Mouse (Mus musculus) heart, embryonic 15.5 days (tissue): ENCODE measurements at regions not wholly inside any gene's neighbourhood (a gene's known extent, or its start where the extent isn't known, plus 50 kb on each side); places are given as distances from the start of the nearest gene placed in this dataset.

ENCODE experiments used
- ATAC-seq: fragments of 200-750 bp; cut with Nextera tagmentation; replicated peaks from 2 replicates; pipeline ENCODE4 v1.8.0; 2017; ENCODE audit warnings: low read depth, moderate TSS enrichment; ENCODE audit not compliant: insufficient number of reproducible peaks, insufficient read depth, low FRiP score
- H3K27ac ChIP-seq: fragments of 300-500 bp; sonication (generic); 2 replicates; pipeline ENCODE4 v1.5.1; 2015; ENCODE audit warnings: mild to moderate bottlenecking, inconsistent platforms
- H3K27me3 ChIP-seq: fragments of 300-500 bp; sonication (generic); 2 replicates; pipeline ENCODE4 v1.6.1; 2015; ENCODE audit warnings: inconsistent platforms
- H3K36me3 ChIP-seq: fragments of 300-500 bp; sonication (generic); 2 replicates; pipeline ENCODE4 v1.6.1; 2015; ENCODE audit warnings: mild to moderate bottlenecking, inconsistent platforms
- H3K4me1 ChIP-seq: fragments of 300-500 bp; sonication (generic); replicated peaks from 2 replicates; pipeline ENCODE4 v1.6.1; 2015; ENCODE audit warnings: inconsistent platforms
- H3K4me2 ChIP-seq: fragments of 300-500 bp; sonication (generic); 2 replicates; pipeline ENCODE4 v1.6.1; 2015; ENCODE audit warnings: inconsistent platforms, mild to moderate bottlenecking, moderate library complexity
- H3K4me3 ChIP-seq: fragments of 300-500 bp; sonication (generic); 2 replicates; pipeline ENCODE4 v1.5.1; 2015; ENCODE audit warnings: mild to moderate bottlenecking, inconsistent platforms
- H3K9ac ChIP-seq: fragments of 300-500 bp; sonication (generic); 2 replicates; pipeline ENCODE4 v1.6.1; 2015; ENCODE audit warnings: mild to moderate bottlenecking, inconsistent platforms
- H3K9me3 ChIP-seq: fragments of 300-500 bp; sonication (generic); replicated peaks from 2 replicates; pipeline ENCODE4 v1.6.1; 2016; ENCODE audit warnings: inconsistent platforms
- WGBS: fragments of 180-500 bp; shearing (Covaris S2); methylation state at CpG from one replicate; pipeline ENCODE4 v1.1.7; 2015; ENCODE audit warnings: mixed read lengths; 5-methylcytosine and 5-hydroxymethylcytosine counted together

DNA sequence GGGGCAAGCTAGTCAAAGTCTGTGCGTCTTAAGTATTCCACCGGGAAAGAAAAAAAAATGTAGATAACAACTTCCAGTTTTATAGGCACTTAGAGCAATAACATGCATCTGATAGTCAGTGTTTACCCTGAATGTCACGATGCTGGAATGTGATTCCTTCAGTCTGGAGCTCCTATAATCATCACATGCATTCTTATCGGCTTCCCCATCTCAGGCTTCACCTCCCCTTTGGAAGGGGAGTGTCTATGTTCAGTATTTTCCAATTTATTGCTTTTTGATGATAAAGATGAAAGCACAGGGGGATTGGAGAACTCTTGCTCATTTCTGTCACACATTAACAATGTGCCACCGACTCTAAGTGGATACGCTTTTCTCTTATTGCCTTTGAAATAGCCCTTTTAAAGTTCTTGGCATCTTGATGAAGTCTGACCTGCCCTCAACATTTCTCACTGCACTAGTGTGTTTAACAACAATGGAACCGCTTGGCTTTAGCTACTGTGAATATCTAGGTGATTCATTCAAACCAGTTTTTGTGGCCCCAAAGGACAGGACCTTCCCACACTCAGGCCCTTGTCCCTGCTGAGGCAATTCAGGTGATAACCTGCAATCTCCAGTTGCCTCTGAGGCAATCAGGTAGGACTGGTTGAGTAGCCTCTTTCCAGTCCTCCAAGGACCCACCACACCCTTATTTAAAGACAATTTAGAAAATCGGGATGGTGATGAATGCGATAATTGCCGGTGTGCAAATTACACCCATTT, 101.5 kb upstream of the Btg1 start:
- H3K4me1 ChIP-seq = no peaks in the 10 kb centered on the region
- WGBS = 76% methylated on average over 10 of the region's 10 CpGs
- H3K4me3 ChIP-seq = no peak overlapping the region
- no peak overlapping the region for H3K9ac ChIP-seq
- no peaks in the 10 kb centered on the region for H3K27me3 ChIP-seq
- H3K27ac ChIP-seq = no peak overlapping the region
- no peak for ATAC-seq
- H3K36me3 ChIP-seq = no peaks in the 10 kb centered on the region
- H3K9me3 ChIP-seq = no peaks in the 10 kb centered on the region
- no peak overlapping the region for H3K4me2 ChIP-seq

GRCm38 (mm10) chr10:96515923-96516258, 100.9 kb upstream of the Btg1 start:
- H3K36me3 ChIP-seq = no peaks in the 10 kb centered on the region
- no peak overlapping the region for H3K9ac ChIP-seq
- ATAC-seq = no peak
- no peak overlapping the region for H3K4me2 ChIP-seq
- H3K27me3 ChIP-seq = no peaks in the 10 kb centered on the region
- no peak overlapping the region for H3K27ac ChIP-seq
- H3K4me3 ChIP-seq = no peak overlapping the region
- no peaks in the 10 kb centered on the region for H3K9me3 ChIP-seq
- peaks cover under 1% of the 10 kb centered on the region; the same call in 1 of the 2 replicates for H3K4me1 ChIP-seq
- WGBS = 86% methylated on average over 2 of the region's 2 CpGs

- Histone ChIP-seq H3K27me3 (no peaks in the 10 kb centered on the region), H3K27ac (no peak overlapping the region), H3K36me3 (no peaks in the 10 kb centered on the region), H3K9ac (no peak overlapping the region), H3K9me3 (no peaks in the 10 kb centered on the region), H3K4me3 (no peak overlapping the region), H3K4me1 (peaks cover 10% of the 10 kb centered on the region; the same call in 1 of the 2 replicates), H3K4me2 (no peak overlapping the region)
- no peak for ATAC-seq
- WGBS = 76% methylated on average over 3 of the region's 3 CpGs
Observed at GRCm38 (mm10) chr10:96519411-96519810, 97.4 kb upstream of the Btg1 start.

DNA sequence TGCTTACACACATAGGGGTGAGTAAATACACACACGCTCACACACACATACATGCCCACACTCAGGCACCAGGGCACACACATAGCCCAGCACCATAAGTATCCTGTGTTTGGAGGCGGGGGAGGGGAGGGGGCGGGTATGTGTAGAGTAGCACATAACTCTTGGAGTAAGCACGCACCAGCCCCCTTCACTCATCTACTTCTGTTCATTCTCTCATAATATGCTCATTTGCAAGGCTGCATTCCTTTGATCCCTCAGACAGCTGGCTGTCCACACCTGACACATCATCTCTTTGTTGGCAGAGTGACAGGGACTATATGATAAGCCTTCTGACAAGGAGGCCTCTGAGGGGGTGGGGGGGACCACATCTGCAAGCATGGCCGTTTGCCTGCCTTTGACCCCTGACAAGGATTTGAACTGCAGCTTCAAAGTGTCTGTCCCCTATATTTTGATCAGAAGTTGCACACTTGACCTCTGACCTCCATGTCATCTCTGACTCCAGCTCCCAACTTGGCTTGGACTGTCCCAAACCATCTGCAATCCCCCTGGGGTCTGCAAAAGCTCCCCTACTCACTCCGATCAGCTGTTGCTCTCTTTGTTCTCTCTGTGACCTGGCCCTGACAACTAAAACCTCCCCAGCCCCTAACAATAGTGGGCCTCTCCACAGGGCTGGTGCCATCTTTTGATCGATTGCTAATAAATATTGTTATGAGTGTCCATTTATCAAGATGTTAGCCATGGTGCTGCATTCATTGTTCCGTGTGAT, 95.6 kb upstream of the Btg1 start:
- Histone ChIP-seq H3K9me3 (no peaks in the 10 kb centered on the region), H3K36me3 (no peaks in the 10 kb centered on the region), H3K4me2 (no peak overlapping the region), H3K27ac (no peak overlapping the region), H3K4me1 (peaks cover 10% of the 10 kb centered on the region; the same call in 1 of the 2 replicates), H3K4me3 (no peak overlapping the region), H3K9ac (no peak overlapping the region), H3K27me3 (no peaks in the 10 kb centered on the region)
- ATAC-seq = peak; percentile 47
- 68% methylated on average over 8 of the region's 8 CpGs for WGBS

DNA sequence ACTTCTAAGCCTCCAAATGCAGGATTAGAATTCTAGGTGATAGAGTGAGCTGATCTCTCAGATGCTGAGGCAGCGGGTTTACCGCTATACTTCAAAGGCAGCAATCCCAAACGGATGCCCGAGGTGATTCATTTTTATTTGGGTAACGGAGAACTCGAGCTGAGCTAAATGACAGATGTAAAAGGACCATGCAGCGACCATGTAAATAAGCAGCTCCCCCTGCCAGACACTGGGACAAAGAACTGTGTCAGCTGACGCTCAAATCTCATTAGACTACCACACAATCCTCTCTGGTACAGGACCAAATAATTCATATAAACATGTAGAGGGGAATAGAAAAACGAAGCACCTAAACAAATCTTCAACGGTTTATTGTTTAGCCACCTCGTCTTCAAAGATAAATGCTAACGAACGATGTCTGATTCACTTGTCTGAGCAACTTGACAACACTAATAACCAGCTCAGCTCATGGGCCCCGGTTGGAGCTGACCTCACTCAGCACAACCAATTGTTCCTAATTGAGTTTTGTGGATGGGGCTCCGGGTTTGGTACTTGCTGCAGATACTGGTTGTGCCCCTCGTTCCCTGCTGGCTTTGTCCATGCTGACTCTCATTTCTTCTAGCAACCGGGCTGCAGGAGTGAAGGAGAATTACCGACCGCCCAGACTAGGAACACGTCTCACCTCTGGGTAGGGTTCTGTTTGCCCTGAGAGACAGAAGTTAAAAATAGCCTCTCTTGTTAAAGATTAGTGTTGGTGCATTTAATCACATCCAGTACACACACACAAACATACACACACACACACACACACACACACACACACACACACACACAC, 92.6 kb upstream of the Btg1 start:
- no peak overlapping the region for H3K4me3 ChIP-seq
- ATAC-seq = no peak
- no peaks in the 10 kb centered on the region for H3K27me3 ChIP-seq
- no peak overlapping the region for H3K27ac ChIP-seq
- WGBS = 53% methylated on average over 20 of the region's 20 CpGs
- no peaks in the 10 kb centered on the region for H3K36me3 ChIP-seq
- no peak overlapping the region for H3K9ac ChIP-seq
- peaks cover 10% of the 10 kb centered on the region; the same call in 1 of the 2 replicates for H3K4me1 ChIP-seq
- H3K4me2 ChIP-seq = no peak overlapping the region
- H3K9me3 ChIP-seq = no peaks in the 10 kb centered on the region

DNA sequence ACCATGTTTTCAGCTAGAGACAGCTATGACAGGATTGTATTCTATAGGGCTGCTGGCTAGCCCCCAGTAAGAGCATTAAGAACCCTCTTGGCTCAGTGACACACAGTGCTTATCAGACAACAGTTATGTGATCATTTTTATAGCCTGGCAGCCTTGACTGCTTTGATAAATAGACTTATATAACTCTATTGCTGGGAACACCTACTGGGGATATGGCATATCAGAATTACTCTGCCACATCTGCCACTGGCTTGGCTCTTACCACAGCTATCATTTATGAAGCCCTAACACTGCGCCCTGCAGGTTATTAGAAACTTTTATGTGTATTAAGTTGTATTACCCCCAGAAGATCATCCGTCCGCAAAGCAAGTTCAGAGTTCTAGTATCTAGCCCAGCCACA, 88.9 kb upstream of the Btg1 start:
- H3K4me1 ChIP-seq = 0 out of 2 replicates have a peak, but pooled peaks cover 4% of the 10 kb centered on the region
- no peak overlapping the region for H3K9ac ChIP-seq
- H3K4me3 ChIP-seq = no peak overlapping the region
- H3K9me3 ChIP-seq = no peaks in the 10 kb centered on the region
- H3K4me2 ChIP-seq = no peak overlapping the region
- no peak for ATAC-seq
- no peaks in the 10 kb centered on the region for H3K36me3 ChIP-seq
- no peak overlapping the region for H3K27ac ChIP-seq
- H3K27me3 ChIP-seq = no peaks in the 10 kb centered on the region
- 86% methylated on average over 3 of the region's 3 CpGs for WGBS

- no peak for ATAC-seq
- no peaks in the 10 kb centered on the region for H3K9me3 ChIP-seq
- H3K36me3 ChIP-seq = no peaks in the 10 kb centered on the region
- H3K4me2 ChIP-seq = no peak overlapping the region
- WGBS = 89% methylated on average over 7 of the region's 7 CpGs
- no peak overlapping the region for H3K4me3 ChIP-seq
- no peaks in the 10 kb centered on the region for H3K27me3 ChIP-seq
- H3K9ac ChIP-seq = no peak overlapping the region
- no peak overlapping the region for H3K27ac ChIP-seq
- no peaks in the 10 kb centered on the region for H3K4me1 ChIP-seq
Observed at GRCm38 (mm10) chr10:96534547-96535124, 82.2 kb upstream of the Btg1 start.

DNA sequence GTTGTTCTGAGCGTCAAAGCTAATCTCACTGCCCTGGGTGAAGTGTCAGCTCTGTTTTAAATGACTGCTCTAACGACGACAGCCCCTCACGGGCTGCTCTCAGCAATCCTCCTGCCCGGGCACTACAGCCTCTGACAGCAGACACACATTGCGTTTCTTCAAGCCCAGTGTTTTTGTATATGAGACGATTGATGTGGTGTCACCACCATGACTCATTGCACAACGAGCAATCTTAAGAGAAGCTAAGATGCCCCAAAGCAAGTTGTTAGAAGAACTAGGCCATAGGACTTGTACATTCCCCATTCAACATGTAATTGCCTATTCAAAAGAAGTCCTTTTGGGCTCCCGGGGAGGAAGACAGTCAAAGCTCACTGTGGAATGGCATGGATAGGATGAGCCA, 81.3 kb upstream of the Btg1 start:
- no peaks in the 10 kb centered on the region for H3K36me3 ChIP-seq
- no peak for ATAC-seq
- H3K9ac ChIP-seq = no peak overlapping the region
- WGBS = 31% methylated on average over 9 of the region's 9 CpGs
- H3K27ac ChIP-seq = no peak overlapping the region
- H3K27me3 ChIP-seq = no peaks in the 10 kb centered on the region
- no peaks in the 10 kb centered on the region for H3K4me1 ChIP-seq
- no peak overlapping the region for H3K4me2 ChIP-seq
- H3K9me3 ChIP-seq = no peaks in the 10 kb centered on the region
- H3K4me3 ChIP-seq = no peak overlapping the region

GRCm38 (mm10) chr10:96540828-96541227, 76.0 kb upstream of the Btg1 start:
- H3K36me3 ChIP-seq = no peaks in the 10 kb centered on the region
- no peak overlapping the region for H3K27ac ChIP-seq
- no peak overlapping the region for H3K9ac ChIP-seq
- no peak overlapping the region for H3K4me3 ChIP-seq
- H3K27me3 ChIP-seq = no peaks in the 10 kb centered on the region
- no peak overlapping the region for H3K4me2 ChIP-seq
- H3K9me3 ChIP-seq = no peaks in the 10 kb centered on the region
- WGBS = 98% methylated on average over 2 of the region's 2 CpGs
- no peak for ATAC-seq
- H3K4me1 ChIP-seq = no peaks in the 10 kb centered on the region

DNA sequence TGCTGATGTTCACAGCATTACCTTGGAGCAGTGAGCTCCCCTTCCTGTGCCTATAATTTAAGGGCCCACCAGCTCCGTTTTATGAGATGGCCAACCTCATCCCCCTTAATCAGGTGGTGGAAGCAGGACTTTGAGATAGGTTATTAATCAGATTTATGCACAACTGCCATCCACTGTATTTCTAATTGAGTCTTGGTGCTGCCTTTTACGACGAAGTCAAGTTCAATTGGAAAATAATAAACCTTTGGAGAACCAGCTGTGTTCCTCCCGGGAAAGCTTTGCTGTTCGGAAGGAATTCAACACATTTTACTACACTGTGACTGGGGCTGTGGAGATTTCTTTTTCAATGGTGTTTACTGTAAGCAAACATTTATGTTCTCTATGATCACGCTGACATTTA, 71.5 kb upstream of the Btg1 start:
- H3K27ac ChIP-seq = no peak overlapping the region
- no peaks in the 10 kb centered on the region for H3K27me3 ChIP-seq
- H3K36me3 ChIP-seq = no peaks in the 10 kb centered on the region
- H3K9me3 ChIP-seq = no peaks in the 10 kb centered on the region
- no peak for ATAC-seq
- no peaks in the 10 kb centered on the region for H3K4me1 ChIP-seq
- no peak overlapping the region for H3K4me3 ChIP-seq
- no peak overlapping the region for H3K9ac ChIP-seq
- WGBS = 83% methylated on average over 6 of the region's 6 CpGs
- no peak overlapping the region for H3K4me2 ChIP-seq

DNA sequence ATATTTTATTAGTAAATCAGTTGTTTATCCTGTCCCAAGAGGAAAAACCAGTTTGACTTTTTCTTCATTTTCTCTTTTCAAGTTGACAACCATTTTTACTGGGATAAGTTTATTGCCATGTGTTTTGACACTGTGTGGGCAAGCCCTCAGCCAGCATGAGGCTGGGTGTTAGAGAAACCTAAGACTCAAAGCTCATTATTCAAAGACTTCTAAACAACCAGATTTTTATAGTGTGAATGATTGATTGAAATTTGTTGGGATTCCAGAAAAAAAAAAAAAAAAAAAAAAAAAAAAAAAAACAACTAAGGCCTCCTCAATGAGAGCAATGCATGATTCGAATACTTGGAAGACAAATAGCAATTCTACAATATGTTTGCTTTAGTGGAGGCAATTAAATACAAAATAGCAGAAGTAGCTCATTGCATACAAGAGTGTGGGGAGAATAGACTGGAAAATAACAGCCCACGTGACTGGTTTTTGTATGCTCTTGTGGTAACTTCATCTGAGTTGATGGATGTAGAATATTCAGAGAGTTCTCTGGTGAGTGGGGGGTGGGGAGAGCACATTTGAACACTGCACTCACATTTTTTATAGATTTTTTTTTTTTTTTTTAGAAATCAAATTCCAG, 70.9 kb upstream of the Btg1 start:
- no peak overlapping the region for H3K4me2 ChIP-seq
- no peak overlapping the region for H3K27ac ChIP-seq
- ATAC-seq = no peak
- 87% methylated on average over 2 of the region's 2 CpGs for WGBS
- no peaks in the 10 kb centered on the region for H3K27me3 ChIP-seq
- H3K4me1 ChIP-seq = no peaks in the 10 kb centered on the region
- H3K9me3 ChIP-seq = no peaks in the 10 kb centered on the region
- H3K9ac ChIP-seq = no peak overlapping the region
- H3K36me3 ChIP-seq = no peaks in the 10 kb centered on the region
- H3K4me3 ChIP-seq = no peak overlapping the region
